Mouse (Mus musculus): ENCODE results near the gene Marf1. TPM values are rescaled to one million over a fixed set of nuclear protein-coding genes. Genes with fewer than 3 reads are reported as not detected.

Gene Marf1
- total RNA-seq, 2 experiments from 2014 or later = 112 to 117 TPM

GRCm38 (mm10) chr16:14139106-14139505, 24.0 kb downstream of the Marf1 start:
- no peak for DNase-seq (ENCODE audit: extremely low spot score in 1 of 2, low spot score in 1 of 2)

GRCm38 (mm10) chr16:14137976-14138561, 25.1 kb downstream of the Marf1 start:
- DNase-seq (ENCODE audit: extremely low spot score in 1 of 2, low spot score in 1 of 2) = no peak

GRCm38 (mm10) chr16:14135014-14135413, 28.1 kb downstream of the Marf1 start:
- no peak for DNase-seq (ENCODE audit: extremely low spot score in 1 of 2, low spot score in 1 of 2)

- no peak for DNase-seq (ENCODE audit: extremely low spot score in 1 of 2, low spot score in 1 of 2)
These were observed 31.3 kb downstream of the Marf1 start for GRCm38 (mm10) chr16:14131838-14132237.

- DNase-seq (ENCODE audit: extremely low spot score in 1 of 2, low spot score in 1 of 2) = no peak
These were observed 31.8 kb downstream of the Marf1 start for GRCm38 (mm10) chr16:14131376-14131775.

GRCm38 (mm10) chr16:14130796-14131195, 32.4 kb downstream of the Marf1 start:
- no peak for DNase-seq (ENCODE audit: extremely low spot score in 1 of 2, low spot score in 1 of 2)

GRCm38 (mm10) chr16:14128977-14129376, 34.2 kb downstream of the Marf1 start:
- no peak for DNase-seq (ENCODE audit: extremely low spot score in 1 of 2, low spot score in 1 of 2)

GRCm38 (mm10) chr16:14125253-14125652, 37.9 kb downstream of the Marf1 start:
- no peak for DNase-seq (ENCODE audit: extremely low spot score in 1 of 2, low spot score in 1 of 2)

GRCm38 (mm10) chr16:14124709-14125108, 38.4 kb downstream of the Marf1 start:
- DNase-seq (ENCODE audit: extremely low spot score in 1 of 2, low spot score in 1 of 2) = no peak

- DNase-seq (ENCODE audit: extremely low spot score in 1 of 2, low spot score in 1 of 2) = no peak
These were observed 39.2 kb downstream of the Marf1 start for GRCm38 (mm10) chr16:14123901-14124300.

GRCm38 (mm10) chr16:14122586-14122985, 40.6 kb downstream of the Marf1 start:
- DNase-seq (ENCODE audit: extremely low spot score in 1 of 2, low spot score in 1 of 2) = no peak

GRCm38 (mm10) chr16:14121563-14121962, 41.6 kb downstream of the Marf1 start:
- no peak for DNase-seq (ENCODE audit: extremely low spot score in 1 of 2, low spot score in 1 of 2)

GRCm38 (mm10) chr16:14120941-14121340, 42.2 kb downstream of the Marf1 start:
- no peak for DNase-seq (ENCODE audit: extremely low spot score in 1 of 2, low spot score in 1 of 2)

GRCm38 (mm10) chr16:14117299-14117698, 45.9 kb downstream of the Marf1 start:
- no peak for DNase-seq (ENCODE audit: extremely low spot score in 1 of 2, low spot score in 1 of 2)

GRCm38 (mm10) chr16:14112742-14113141, 50.4 kb downstream of the Marf1 start:
- DNase-seq (ENCODE audit: extremely low spot score in 1 of 2, low spot score in 1 of 2) = no peak

GRCm38 (mm10) chr16:14112133-14112532, 51.0 kb downstream of the Marf1 start:
- no peak for DNase-seq (ENCODE audit: extremely low spot score in 1 of 2, low spot score in 1 of 2)

GRCm38 (mm10) chr16:14110922-14111321, 52.2 kb downstream of the Marf1 start:
- DNase-seq (ENCODE audit: extremely low spot score in 1 of 2, low spot score in 1 of 2) = no peak

- DNase-seq (ENCODE audit: extremely low spot score in 1 of 2, low spot score in 1 of 2) = no peak
These were observed 53.4 kb downstream of the Marf1 start for GRCm38 (mm10) chr16:14109651-14110230.

- DNase-seq (ENCODE audit: extremely low spot score in 1 of 2, low spot score in 1 of 2) = no peak
These were observed 57.3 kb downstream of the Marf1 start for GRCm38 (mm10) chr16:14105891-14106290.

GRCm38 (mm10) chr16:14091771-14092170, 71.4 kb downstream of the Marf1 start:
- no peak for DNase-seq (ENCODE audit: extremely low spot score in 1 of 2, low spot score in 1 of 2)

GRCm38 (mm10) chr16:14089296-14089695, 73.9 kb downstream of the Marf1 start:
- no peak for DNase-seq (ENCODE audit: extremely low spot score in 1 of 2, low spot score in 1 of 2)

GRCm38 (mm10) chr16:14088249-14088648, 74.9 kb downstream of the Marf1 start:
- no peak for DNase-seq (ENCODE audit: extremely low spot score in 1 of 2, low spot score in 1 of 2)

Data from layer of hippocampus, postnatal 25 days (tissue).